Mouse (Mus musculus) limb, embryonic 14.5 days (tissue): ENCODE results near the gene Gpr108. TPM values are rescaled to one million over a fixed set of nuclear protein-coding genes. Genes with fewer than 3 reads are reported as not detected.

Source experiments
- ATAC-seq: fragments of 200-750 bp; cut with Nextera tagmentation; 2 replicates; pipeline ENCODE4 v1.8.0; 2017; ENCODE audit warnings: low read depth, moderate number of reproducible peaks, moderate TSS enrichment; ENCODE audit not compliant: low FRiP score
- DNase-seq: peaks from one replicate; pipeline ENCODE4 v3.0.0-alpha.2; 2015; ENCODE audit warnings: low spot score
- H3K27ac ChIP-seq: fragments of 300-500 bp; sonication (generic); replicated peaks from 2 replicates; pipeline ENCODE4 v1.5.1; 2014; ENCODE audit warnings: low read depth, mild to moderate bottlenecking, low read length, moderate library complexity, mixed read lengths
- H3K27me3 ChIP-seq: fragments of 300-500 bp; sonication (generic); 2 replicates; pipeline ENCODE4 v1.6.1; 2014; ENCODE audit warnings: low read length, mixed read lengths; ENCODE audit not compliant: control insufficient read depth, insufficient read depth
- H3K36me3 ChIP-seq: fragments of 300-500 bp; sonication (generic); 2 replicates; pipeline ENCODE4 v1.6.1; 2014; ENCODE audit warnings: mild to moderate bottlenecking, low read length, moderate library complexity, mixed read lengths; ENCODE audit not compliant: control insufficient read depth, insufficient read depth
- H3K4me1 ChIP-seq: fragments of 300-500 bp; sonication (generic); 2 replicates; pipeline ENCODE4 v1.6.1; 2014; ENCODE audit warnings: antibody characterized with exemption, low read length, mixed read lengths; ENCODE audit not compliant: control insufficient read depth, insufficient read depth
- H3K4me2 ChIP-seq: fragments of 300-500 bp; sonication (generic); replicated peaks from 2 replicates; pipeline ENCODE4 v1.6.1; 2014; ENCODE audit warnings: low read depth, mild to moderate bottlenecking, low read length, moderate library complexity; ENCODE audit not compliant: severe bottlenecking
- H3K4me3 ChIP-seq: fragments of 300-500 bp; sonication (generic); replicated peaks from 2 replicates; pipeline ENCODE4 v1.5.1; 2014; ENCODE audit warnings: low read length
- H3K9ac ChIP-seq: fragments of 300-500 bp; sonication (generic); 2 replicates; pipeline ENCODE4 v1.6.1; 2014; ENCODE audit warnings: mild to moderate bottlenecking, low read depth, low read length, moderate library complexity; ENCODE audit not compliant: severe bottlenecking
- H3K9me3 ChIP-seq: fragments of 300-500 bp; sonication (generic); 2 replicates; pipeline ENCODE4 v1.6.1; 2016; ENCODE audit warnings: low read length; ENCODE audit not compliant: control insufficient read depth
- POLR2A ChIP-seq: fragments of 200-500 bp; IDR thresholded peaks from 2 replicates; pipeline ENCODE4 v1.8.0; 2012; ENCODE audit warnings: inconsistent platforms, mild to moderate bottlenecking, moderate library complexity, borderline replicate concordance; ENCODE audit not compliant: insufficient read depth, insufficient read length; ENCODE audit errors: extremely low read depth
- WGBS: fragments of 180-500 bp; shearing (Covaris S2); extraction: QIAGEN DNeasy Blood & Tissue Kit; methylation state at CpG from one replicate; pipeline ENCODE4 v1.1.7; 2014; 5-methylcytosine and 5-hydroxymethylcytosine counted together
- polyA plus RNA-seq, 2 experiments: library from polyadenylated mRNA; depleted of rRNA in 1 of 2; stranded (reverse) in 1 of 2; unstranded in 1 of 2; fragments of >200 nt; fragmentation: Nextera tagmentation in 1 of 2; extraction: Ambion mirVana in 1 of 2; gene quantifications; 2 replicates each; pipeline versions ENCODE4 v1.2.1 to v1.2.3; 2012 to 2014

Gene Gpr108
- polyA plus RNA-seq, 2 experiments, result 36.4 to 39.6 TPM

DNA sequence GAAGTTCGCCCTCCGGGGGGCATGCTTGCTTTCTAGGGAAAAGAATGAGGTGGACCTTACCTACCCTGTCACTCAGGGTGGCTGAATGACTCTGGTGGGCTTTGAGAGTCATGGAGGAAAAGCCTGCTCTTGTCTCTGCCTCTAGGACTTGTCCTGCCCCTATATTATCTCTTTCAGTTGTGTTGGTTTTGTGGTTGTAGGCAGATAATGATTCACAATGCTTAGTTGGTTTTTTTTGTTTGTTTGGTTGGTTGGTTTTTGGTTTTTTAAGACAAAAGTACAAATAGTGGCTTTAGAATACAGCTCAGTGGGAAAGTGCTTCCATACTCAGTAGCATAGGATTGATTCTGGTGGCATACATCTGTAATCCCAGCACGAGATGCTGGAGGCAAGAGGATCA lies 19.4 kb downstream of the Gpr108 start:
- no peak overlapping the region for H3K27ac ChIP-seq
- no peaks in the 10 kb centered on the region for H3K9me3 ChIP-seq
- H3K4me2 ChIP-seq, result no peak overlapping the region
- no peaks in the 10 kb centered on the region for H3K36me3 ChIP-seq
- 80% methylated on average over 3 of the region's 3 CpGs for WGBS
- H3K9ac ChIP-seq, result no peak overlapping the region
- H3K27me3 ChIP-seq, result 0 out of 2 replicates have a peak, but pooled peaks cover 5% of the 10 kb centered on the region
- ATAC-seq (no peak), DNase-seq (no peak)
- no peak for TF ChIP-seq POLR2A
- no peak overlapping the region for H3K4me3 ChIP-seq
- no peaks in the 10 kb centered on the region for H3K4me1 ChIP-seq

DNA sequence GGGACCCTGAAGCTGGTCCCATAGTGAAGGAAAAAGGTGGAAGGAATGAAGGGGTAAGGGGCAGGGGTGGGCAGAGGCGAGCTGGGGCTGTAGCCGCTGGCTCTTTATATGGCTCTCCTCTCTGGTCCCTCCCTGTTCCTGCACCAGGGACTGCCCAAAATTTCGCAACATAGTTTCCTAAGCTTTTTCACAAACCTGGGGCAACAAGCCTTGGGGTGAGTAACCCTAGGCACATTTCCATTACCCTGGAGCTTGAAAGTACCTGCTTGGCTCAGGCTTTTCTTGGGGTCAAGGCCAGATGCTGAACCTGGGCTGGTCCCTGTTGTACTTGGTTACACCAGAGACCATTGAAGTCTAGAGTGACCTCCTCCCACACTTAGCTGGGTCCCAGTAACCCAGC lies 20.2 kb downstream of the Gpr108 start, which contains the start of gene C3:
C3 (minus strand) TSS at position 123 of the 400 bp plus-strand sequence.
- H3K36me3 ChIP-seq, result no peaks in the 10 kb centered on the region
- ATAC-seq, result no peak
- DNase-seq, result no peak
- H3K4me2 ChIP-seq, result no peak within 1 kb of the TSS
- 76% methylated on average over 3 of the region's 3 CpGs for WGBS
- H3K4me1 ChIP-seq, result no peaks in the 10 kb centered on the region
- H3K9me3 ChIP-seq, result no peaks in the 10 kb centered on the region
- H3K9ac ChIP-seq, result no peak within 1 kb of the TSS
- 0 out of 2 replicates have a peak, but pooled peaks cover 8% of the 10 kb centered on the region for H3K27me3 ChIP-seq
- no peak within 1 kb of the TSS for H3K27ac ChIP-seq
- no peak within 1 kb of the TSS for H3K4me3 ChIP-seq
- no peak for TF ChIP-seq POLR2A

DNA sequence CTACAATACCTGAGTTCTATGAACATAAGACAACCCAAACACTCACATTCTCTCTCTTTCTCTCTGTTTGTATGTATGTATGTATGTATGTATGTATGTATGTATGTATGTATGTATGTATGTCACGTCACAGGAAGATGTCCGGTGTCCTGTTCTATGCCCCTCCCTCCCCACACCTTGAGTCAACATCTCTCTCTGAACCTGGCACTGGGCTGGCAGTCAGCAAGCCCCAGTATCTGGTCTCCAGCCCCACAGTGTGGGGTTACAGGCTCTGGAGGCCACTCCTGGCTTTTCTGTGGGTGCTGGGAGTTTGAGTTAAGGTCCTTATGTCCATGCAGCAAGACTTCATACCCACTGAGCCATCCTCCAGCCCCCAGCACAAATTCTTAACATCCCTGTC lies 20.8 kb downstream of the Gpr108 start:
- Histone ChIP-seq H3K27ac (no peak overlapping the region), H3K4me3 (no peak overlapping the region), H3K36me3 (no peaks in the 10 kb centered on the region), H3K4me2 (no peak overlapping the region), H3K9ac (no peak overlapping the region), H3K9me3 (no peaks in the 10 kb centered on the region), H3K27me3 (0 out of 2 replicates have a peak, but pooled peaks cover 8% of the 10 kb centered on the region), H3K4me1 (no peaks in the 10 kb centered on the region)
- ATAC-seq (no peak), DNase-seq (no peak)
- TF ChIP-seq POLR2A, result no peak
- WGBS, result 85% methylated on average over 2 of the region's 2 CpGs

DNA sequence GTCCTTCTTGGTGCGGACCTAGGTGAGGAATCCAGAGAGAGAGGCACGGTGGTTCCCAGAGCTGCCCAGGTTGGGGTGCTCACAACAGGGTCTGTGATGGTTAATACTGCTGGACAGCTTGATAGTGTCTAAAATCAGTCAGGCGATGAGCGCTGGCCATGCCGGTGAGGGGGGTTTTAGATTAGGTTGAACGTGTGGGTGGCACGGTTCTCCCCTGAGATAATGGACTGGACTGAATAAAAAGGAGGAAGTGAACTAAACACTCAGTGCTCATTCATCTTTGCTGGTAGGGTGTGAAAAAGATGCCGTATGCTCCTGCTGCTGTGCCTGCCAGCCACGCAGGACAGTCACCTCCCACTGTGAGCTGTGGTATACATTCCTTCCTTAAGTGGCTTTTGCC lies 24.9 kb downstream of the Gpr108 start:
- ATAC-seq, result no peak
- no peaks in the 10 kb centered on the region for H3K36me3 ChIP-seq
- H3K9ac ChIP-seq, result no peak overlapping the region
- H3K27ac ChIP-seq, result no peak overlapping the region
- TF ChIP-seq POLR2A, result no peak
- DNase-seq, result no peak
- 79% methylated on average over 9 of the region's 9 CpGs for whole genome bisulfite sequencing
- no peaks in the 10 kb centered on the region for H3K4me1 ChIP-seq
- H3K4me2 ChIP-seq, result no peak overlapping the region
- H3K27me3 ChIP-seq, result 0 out of 2 replicates have a peak, but pooled peaks cover 8% of the 10 kb centered on the region
- no peaks in the 10 kb centered on the region for H3K9me3 ChIP-seq
- H3K4me3 ChIP-seq, result no peak overlapping the region

DNA sequence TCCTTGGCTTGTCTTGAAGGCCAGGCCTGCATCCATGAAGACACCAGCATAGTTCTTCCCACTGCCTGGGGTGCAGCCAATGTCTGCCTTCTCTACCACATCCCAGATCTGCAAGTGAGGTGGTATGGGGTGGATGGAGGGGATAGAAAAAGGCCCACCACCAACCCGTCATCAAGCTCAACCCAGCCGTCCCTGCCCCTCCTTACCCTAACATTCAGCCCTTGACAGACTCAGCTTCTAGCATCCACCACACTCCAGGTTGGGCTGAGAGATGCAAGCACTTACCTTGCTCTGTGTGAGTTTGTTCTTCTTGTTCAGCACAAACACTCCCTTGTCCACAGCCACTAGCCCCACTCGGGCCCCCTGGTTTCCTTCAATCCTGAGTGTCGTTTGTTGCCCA lies 26.3 kb downstream of the Gpr108 start:
- 0 out of 2 replicates have a peak, but pooled peaks cover 8% of the 10 kb centered on the region for H3K27me3 ChIP-seq
- H3K4me3 ChIP-seq, result no peak overlapping the region
- H3K36me3 ChIP-seq, result no peaks in the 10 kb centered on the region
- H3K27ac ChIP-seq, result no peak overlapping the region
- no peak overlapping the region for H3K4me2 ChIP-seq
- ATAC-seq (no peak), DNase-seq (no peak)
- WGBS, result 64% methylated on average over 4 of the region's 4 CpGs
- no peak overlapping the region for H3K9ac ChIP-seq
- H3K4me1 ChIP-seq, result no peaks in the 10 kb centered on the region
- no peak for TF ChIP-seq POLR2A
- H3K9me3 ChIP-seq, result no peaks in the 10 kb centered on the region

DNA sequence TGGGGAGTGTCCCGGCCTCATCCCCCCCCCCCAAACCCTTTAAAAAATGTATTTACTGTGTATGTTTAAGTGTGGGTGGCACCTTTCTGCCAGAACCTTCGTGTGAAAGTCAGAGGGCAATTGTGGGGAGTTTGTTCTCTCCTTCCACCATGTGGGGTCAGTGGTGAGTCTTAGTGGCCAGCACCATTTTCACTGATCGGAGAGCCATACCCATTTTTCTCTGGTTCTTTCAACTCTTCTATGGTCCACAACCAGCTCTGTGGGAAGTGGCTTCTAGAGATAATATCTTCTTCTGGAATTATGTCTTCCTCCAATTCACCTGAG lies 28.4 kb downstream of the Gpr108 start:
- H3K4me1 ChIP-seq, result no peaks in the 10 kb centered on the region
- WGBS, result 28% methylated on average over 2 of the region's 3 CpGs
- ATAC-seq, result no peak
- H3K27ac ChIP-seq, result no peak overlapping the region
- H3K4me3 ChIP-seq, result no peak overlapping the region
- no peak overlapping the region for H3K9ac ChIP-seq
- H3K4me2 ChIP-seq, result no peak overlapping the region
- no peaks in the 10 kb centered on the region for H3K9me3 ChIP-seq
- H3K36me3 ChIP-seq, result no peaks in the 10 kb centered on the region
- 0 out of 2 replicates have a peak, but pooled peaks cover 8% of the 10 kb centered on the region for H3K27me3 ChIP-seq
- DNase-seq, result no peak
- TF ChIP-seq POLR2A, result no peak
